Comparison of ENCODE assay signal across 12 mouse cellular contexts in genomic region chr14:41648176-41648575, GRCm38 (mm10). TPM values are rescaled to one million over a fixed set of nuclear protein-coding genes. Genes with fewer than 3 reads are reported as not detected.
"Had no signal": no experiment of that assay in that cellular context is flagged by ENCODE, and none has a peak within 500 bp of the region (broad histone marks: within the 10 kb centered on the region; RNA-seq: fewer than 3 reads in every experiment).

No protein-coding gene starts in this region.

RNA-seq across cellular contexts. Expression of gene Gm3676, which starts 1.9 kb away (rescaled TPM):
- total RNA-seq: common myeloid progenitor, adult 5-6 weeks; forebrain, postnatal 0 days; gastrocnemius, adult 18-20 months; gastrocnemius, adult 2 months; gastrocnemius, adult 8-10 months; gastrocnemius, postnatal 10 days; gastrocnemius, postnatal 14 days; gastrocnemius, postnatal 25 days; gastrocnemius, postnatal 36 days; gastrocnemius, postnatal 4 days; granulocyte monocyte progenitor cell, adult 5-6 weeks; heart, adult 18-20 months had no signal

RNA-seq across cellular contexts. Expression of gene Gm3072, which starts 23.8 kb away (rescaled TPM):
- total RNA-seq: common myeloid progenitor, adult 5-6 weeks; forebrain, postnatal 0 days; gastrocnemius, adult 18-20 months; gastrocnemius, adult 2 months; gastrocnemius, adult 8-10 months; gastrocnemius, postnatal 10 days; gastrocnemius, postnatal 14 days; gastrocnemius, postnatal 25 days; gastrocnemius, postnatal 36 days; gastrocnemius, postnatal 4 days; granulocyte monocyte progenitor cell, adult 5-6 weeks; heart, adult 18-20 months had no signal

RNA-seq across cellular contexts. Expression of gene Gm8068, which starts 53.5 kb away (rescaled TPM):
- total RNA-seq: common myeloid progenitor, adult 5-6 weeks; forebrain, postnatal 0 days; gastrocnemius, adult 18-20 months; gastrocnemius, adult 2 months; gastrocnemius, adult 8-10 months; gastrocnemius, postnatal 10 days; gastrocnemius, postnatal 14 days; gastrocnemius, postnatal 25 days; gastrocnemius, postnatal 36 days; gastrocnemius, postnatal 4 days; granulocyte monocyte progenitor cell, adult 5-6 weeks; heart, adult 18-20 months had no signal
